ENCODE assay signal across 9 mouse cellular contexts in genomic region chrX:143668242-143668641, GRCm38 (mm10).
A peak's percentile ranks its signal among the peaks of the same experiment; 100 is the strongest.
DNase-seq lines count a peak whose midpoint lies in the region; ATAC-seq and TF ChIP-seq lines count a peak whose summit lies in the region.
"Had no signal": no experiment of that assay in that cellular context is flagged by ENCODE, and none has a peak within 500 bp of the region (broad histone marks: within the 10 kb centered on the region; RNA-seq: fewer than 3 reads in every experiment).

No protein-coding gene starts in this region.

- ATAC-seq in heart, embryonic 11.5 days (replicated peaks; ENCODE audit: insufficient number of reproducible peaks, low FRiP score, low TSS enrichment) = no peak
- ATAC-seq in erythroid progenitor cell, adult 5-6 weeks (replicated peaks; ENCODE audit: low FRiP score, poor library complexity, severe bottlenecking) = no peak

- no peak for TF ChIP-seq POLR2A in MEL (IDR thresholded peaks at IDR 0.05; ENCODE audit: control insufficient read depth in 1 of 2, insufficient read depth in 1 of 2, low read depth in 1 of 2, low read length in 2 of 2, poor library complexity in 1 of 2)

- no peak overlapping the region for H3K9ac ChIP-seq in heart, embryonic 11.5 days (ENCODE audit: low read depth, low read length)
- no peak overlapping the region for H3K9ac ChIP-seq in MEL (ENCODE audit: control insufficient read depth, low read depth, low read length, poor library complexity, severe bottlenecking)
- H3K9ac ChIP-seq: heart, embryonic 13.5 days had no signal

- peak; percentile 19 for DNase-seq in heart, adult 8-10 months (ENCODE audit: low spot score)
- DNase-seq in MEL (ENCODE audit: low read depth, low spot score) = peak; percentile 19
- DNase-seq in cerebellum, postnatal 10 days = peak; percentile 80 to 82
- peak; percentile 19 to 42 for DNase-seq in gastrocnemius, postnatal 4 days (ENCODE audit: low spot score in 2 of 2)
- DNase-seq in left cerebral cortex, adult 2 months (ENCODE audit: extremely low spot score in 1 of 2, low spot score in 2 of 2) = peak; percentile 26 to 64
- DNase-seq in ovary, postnatal 36 days (ENCODE audit: low spot score) = peak; percentile 14

- H3K27me3 ChIP-seq in heart, embryonic 11.5 days (ENCODE audit: control insufficient read depth, insufficient read depth, low read length) = peaks cover 7% of the 10 kb centered on the region; the same call in 1 of the 2 replicates
- no peaks in the 10 kb centered on the region for H3K27me3 ChIP-seq in MEL (ENCODE audit: control insufficient read depth in 1 of 2, insufficient read depth in 2 of 2, low read length in 2 of 2)

- no peak overlapping the region for H3K4me2 ChIP-seq in heart, embryonic 11.5 days
- H3K4me2 ChIP-seq: heart, embryonic 13.5 days had no signal

- no peaks in the 10 kb centered on the region for H3K4me1 ChIP-seq in heart, embryonic 11.5 days (ENCODE audit: control insufficient read depth, insufficient read depth, low read length)
- no peaks in the 10 kb centered on the region for H3K4me1 ChIP-seq in MEL (ENCODE audit: control insufficient read depth in 1 of 2, insufficient read depth in 2 of 2, low read length in 2 of 2)
- H3K4me1 ChIP-seq: heart, embryonic 13.5 days had no signal

- no peak for TF ChIP-seq EP300 in MEL (IDR thresholded peaks at IDR 0.05; ENCODE audit: low read depth in 1 of 2, low read length in 2 of 2)

- H3K36me3 ChIP-seq in heart, embryonic 11.5 days (ENCODE audit: control insufficient read depth, insufficient read depth, low read length) = no peaks in the 10 kb centered on the region
- no peaks in the 10 kb centered on the region for H3K36me3 ChIP-seq in MEL (ENCODE audit: control insufficient read depth in 1 of 2, insufficient read depth in 2 of 2, low read length in 2 of 2)
- H3K36me3 ChIP-seq: heart, embryonic 13.5 days had no signal

- TF ChIP-seq CTCF in MEL (IDR thresholded peaks at IDR 0.05 in 2 of 3, conservative IDR thresholded peaks at IDR 0.05 in 1 of 3; ENCODE audit: control insufficient read depth in 1 of 3, insufficient read depth in 1 of 3, low read depth in 2 of 3, low read length in 3 of 3, poor library complexity in 1 of 3, severe bottlenecking in 1 of 3) = peak; percentile 31 to 57 (median 42); a peak in 5 of 6 replicates
- peak; percentile 70 for TF ChIP-seq CTCF in left cerebral cortex, adult 2 months (IDR thresholded peaks at IDR 0.05)

- no peaks in the 10 kb centered on the region for H3K9me3 ChIP-seq in heart, embryonic 11.5 days (replicated peaks; ENCODE audit: control insufficient read depth, low read length)
- no peaks in the 10 kb centered on the region for H3K9me3 ChIP-seq in MEL (replicated peaks; ENCODE audit: insufficient read depth, low read length)
- H3K9me3 ChIP-seq: heart, embryonic 13.5 days had no signal

- H3K4me3 ChIP-seq in heart, embryonic 11.5 days (ENCODE audit: low read depth, low read length) = no peak overlapping the region
- H3K4me3 ChIP-seq in MEL (ENCODE audit: control insufficient read depth in 1 of 2, insufficient read depth in 1 of 2, low read depth in 2 of 2, low read length in 2 of 2) = no peak overlapping the region
- H3K4me3 ChIP-seq in left cerebral cortex, adult 2 months = no peak overlapping the region
- H3K4me3 ChIP-seq: heart, embryonic 13.5 days had no signal

- intact Hi-C loops in left cerebral cortex, adult 2 months (cut with DNase I) = loop anchor here (1.0 to 5.0 kb wide), 2 partner anchors 150 to 571 kb away; partner anchors contain the start of genes Pak3 and Rtl9

- H3K27ac ChIP-seq in heart, embryonic 11.5 days (ENCODE audit: low read depth, low read length) = no peak overlapping the region
- no peak overlapping the region for H3K27ac ChIP-seq in MEL (ENCODE audit: control insufficient read depth, low read depth, low read length)
- no peak overlapping the region for H3K27ac ChIP-seq in left cerebral cortex, adult 2 months
- H3K27ac ChIP-seq: heart, embryonic 13.5 days had no signal

- no peaks in the 10 kb centered on the region for H3K79me2 ChIP-seq in MEL (ENCODE audit: control insufficient read depth, insufficient read depth, low read length, poor library complexity)

- TF ChIP-seq RAD21 in MEL (IDR thresholded peaks at IDR 0.05; ENCODE audit: low read depth, low read length) = peak; percentile 12

- 37% methylated on average over 3 of the region's 3 CpGs for WGBS in heart, embryonic 11.5 days (ENCODE audit: insufficient replicate concordance)

TF ChIP-seq in MEL, 35 proteins besides CTCF, POLR2A, EP300 and RAD21:
- TF ChIP-seq JUND (IDR thresholded peaks at IDR 0.05; ENCODE audit: low read depth, low read length) (no peak), TAL1 (IDR thresholded peaks at IDR 0.05; ENCODE audit: low read length) (no peak), POLR2AphosphoS5 (IDR thresholded peaks at IDR 0.05; ENCODE audit: borderline replicate concordance, low read depth, low read length) (no peak), CHD2 (IDR thresholded peaks at IDR 0.05; ENCODE audit: low read length) (no peak), E2F4 (IDR thresholded peaks at IDR 0.05; ENCODE audit: borderline replicate concordance, low read depth, low read length) (no peak), MAZ (IDR thresholded peaks at IDR 0.05; ENCODE audit: low read depth, low read length) (no peak), NELFE (IDR thresholded peaks at IDR 0.05; ENCODE audit: low read depth, low read length) (no peak), USF1 (IDR thresholded peaks at IDR 0.05; ENCODE audit: low read depth, low read length) (no peak), MEF2A (IDR thresholded peaks at IDR 0.05; ENCODE audit: extremely low read depth, insufficient replicate concordance, low read depth, low read length, poor library complexity, severe bottlenecking) (no peak), USF2 (IDR thresholded peaks at IDR 0.05; ENCODE audit: borderline replicate concordance in 1 of 2, insufficient read depth in 1 of 2, low read depth in 1 of 2, low read length in 2 of 2) (no peak), SIN3A (IDR thresholded peaks at IDR 0.05; ENCODE audit: low read length) (no peak), MAX (IDR thresholded peaks at IDR 0.05; ENCODE audit: low read length) (no peak)

Comparison
In these comparisons a context has a peak if more than half of its experiments do, and no peak if none do; other contexts are left out.
1. DNase-seq: peak in every context shown above with its lines; median percentile 81 in cerebellum, postnatal 10 days; 45 in left cerebral cortex, adult 2 months; 30 in gastrocnemius, postnatal 4 days; 19 in heart, adult 8-10 months; 19 in MEL; 14 in ovary, postnatal 36 days.